Mouse (Mus musculus): ENCODE measurements around the gene Rsrc1.

Rsrc1 gene

GRCm38 (mm10) chr3:67373872-67374271 lies 392.7 kb downstream of the Rsrc1 start, which contains the start of gene Mlf1:
Mlf1 (plus strand) TSS chr3:67374097.
- DNase-seq = peak; percentile 55 to 66

DNA sequence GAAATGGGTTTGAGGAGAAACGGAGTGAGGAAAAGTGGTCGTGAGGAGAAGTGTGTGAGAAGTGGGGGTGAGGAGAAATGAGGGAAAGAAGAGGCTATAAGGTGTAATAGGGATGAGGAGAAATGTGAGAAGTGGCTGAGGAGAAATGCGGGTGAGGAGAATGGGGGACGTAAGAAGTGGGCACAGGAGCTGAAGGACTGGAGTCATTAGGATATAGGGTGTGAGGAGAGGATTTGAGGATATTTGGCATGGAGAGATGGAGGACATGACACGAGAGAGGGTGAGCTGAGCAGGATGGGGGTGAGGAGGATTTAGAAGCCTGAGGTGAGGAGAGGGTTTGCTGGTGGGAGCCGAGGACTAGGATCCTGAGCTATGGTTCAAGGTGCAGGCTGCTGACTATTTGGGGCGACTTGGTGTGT lies 393.2 kb downstream of the Rsrc1 start:
- DNase-seq = no peak

DNA sequence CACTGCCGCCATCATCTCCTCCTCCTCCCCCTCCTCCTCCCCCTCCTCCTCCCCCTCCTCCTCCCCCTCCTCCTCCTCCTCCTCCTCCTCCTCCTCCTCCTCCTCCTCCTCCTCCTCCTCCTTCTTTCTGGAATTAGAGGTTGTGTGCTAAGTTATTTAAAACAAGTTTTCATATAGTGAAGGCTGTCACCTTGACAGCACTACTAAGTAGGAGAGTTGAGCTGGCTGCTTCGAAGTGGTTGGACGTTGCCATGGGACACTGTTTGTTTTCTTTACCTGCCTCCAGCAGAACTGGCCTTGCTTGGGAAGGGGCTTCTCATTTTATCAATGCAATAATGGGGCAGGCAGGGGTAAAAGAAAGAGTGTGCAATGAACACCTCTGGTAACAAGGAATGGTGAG lies 393.9 kb downstream of the Rsrc1 start, which contains the start of gene Gm17402:
Gene Gm17402 (minus strand): TSS at position 101 of the 400 bp plus-strand sequence.
- no peak for DNase-seq

DNA sequence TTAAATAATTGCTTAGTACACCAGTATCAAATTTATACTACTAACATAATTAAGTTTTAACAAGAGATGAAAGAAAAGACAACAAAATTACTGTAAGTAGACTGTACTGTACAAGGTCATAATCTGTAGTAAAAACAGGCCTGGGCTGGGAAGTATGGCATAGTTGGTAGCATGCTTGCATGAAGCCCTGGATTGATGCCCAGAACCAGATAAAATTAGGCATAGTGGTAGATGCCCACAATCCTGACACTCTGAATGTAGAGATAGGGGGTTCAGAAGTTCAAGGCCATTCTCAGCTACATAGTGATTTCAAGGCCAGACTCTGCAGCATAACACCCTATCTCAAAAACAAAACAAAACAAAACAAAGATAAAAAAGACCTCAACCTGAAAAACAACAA lies 397.0 kb downstream of the Rsrc1 start:
- no peak for DNase-seq
